12 mouse cellular contexts compared by ENCODE assay signal in the genomic region with DNA sequence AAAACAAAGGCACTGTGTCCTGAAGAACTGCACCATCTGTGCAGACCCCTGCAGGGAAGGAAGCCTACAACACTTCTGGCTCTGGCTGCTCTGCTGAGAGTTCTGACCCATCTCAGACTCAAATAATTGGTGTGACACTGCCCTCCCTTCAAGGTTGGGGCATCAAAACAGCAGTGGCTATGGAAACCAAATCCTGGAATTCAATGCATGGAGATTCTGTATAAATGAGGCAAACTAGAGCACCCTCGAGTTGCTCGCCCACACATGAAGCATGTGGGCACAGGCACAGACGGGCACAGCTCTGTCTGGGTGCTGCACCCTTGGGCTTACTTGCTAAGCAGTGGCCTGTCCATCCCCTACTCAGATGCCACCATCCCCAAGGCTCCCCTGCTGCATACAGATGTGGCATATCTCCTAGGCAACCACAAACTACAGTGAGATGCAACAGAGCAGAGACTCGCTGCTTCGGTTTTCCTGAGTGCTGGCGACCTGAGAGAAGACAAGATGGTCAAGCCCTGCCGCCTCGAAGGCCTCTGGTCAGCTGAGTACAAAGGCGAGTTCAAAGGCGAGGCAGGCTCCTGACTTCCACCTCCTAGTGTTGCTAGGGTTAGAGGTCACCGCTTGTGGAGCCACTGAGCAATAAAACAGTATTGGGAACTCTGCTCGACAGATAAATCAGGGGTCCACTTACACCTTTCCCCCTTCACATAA. TPM values are rescaled to one million over a fixed set of nuclear protein-coding genes. Genes with fewer than 3 reads are reported as not detected.
A peak's percentile ranks its signal among the peaks of the same experiment; 100 is the strongest.
DNase-seq lines count a peak whose midpoint lies in the region; ATAC-seq and TF ChIP-seq lines count a peak whose summit lies in the region.
"Had no signal": no experiment of that assay in that cellular context is flagged by ENCODE, and none has a peak within 500 bp of the region (broad histone marks: within the 10 kb centered on the region; RNA-seq: fewer than 3 reads in every experiment).

No protein-coding gene starts in this region.

- no peak overlapping the region for H3K4me2 ChIP-seq in hindbrain, embryonic 11.5 days (replicated peaks; ENCODE audit: low read depth, low read length)
- H3K4me2 ChIP-seq: embryonic facial prominence, embryonic 15.5 days; heart, embryonic 13.5 days; kidney, embryonic 15.5 days had no signal

- H3K9me3 ChIP-seq in hindbrain, embryonic 11.5 days (ENCODE audit: control insufficient read depth, low read length): no peaks in the 10 kb centered on the region
- H3K9me3 ChIP-seq: embryonic facial prominence, embryonic 15.5 days; heart, embryonic 13.5 days; kidney, embryonic 15.5 days; megakaryocyte, embryonic 14.5 days had no signal

- peak; percentile 47; the same call in 1 of the 2 replicates for ATAC-seq in hindbrain, embryonic 11.5 days (ENCODE audit: low FRiP score)
- ATAC-seq in erythroid progenitor cell, adult 5-6 weeks (replicated peaks; ENCODE audit: low FRiP score, poor library complexity, severe bottlenecking): no peak

- WGBS in hindbrain, embryonic 11.5 days: 21% methylated on average over 12 of the region's 12 CpGs
- 96% methylated on average over 12 of the region's 12 CpGs for WGBS in thymus, adult 2 months

- H3K9ac ChIP-seq in hindbrain, embryonic 11.5 days (ENCODE audit: low read depth, low read length): no peak overlapping the region
- H3K9ac ChIP-seq: embryonic facial prominence, embryonic 15.5 days; heart, embryonic 13.5 days; kidney, embryonic 15.5 days had no signal

- H3K27ac ChIP-seq in hindbrain, embryonic 11.5 days (ENCODE audit: low read depth, low read length): peak overlapping the region; percentile 33; the same call in 1 of the 2 replicates
- H3K27ac ChIP-seq in thymus, adult 2 months (ENCODE audit: control insufficient read depth, insufficient read depth, low read length): no peak overlapping the region
- H3K27ac ChIP-seq: heart, embryonic 13.5 days; kidney, embryonic 15.5 days had no signal

- peak; percentile 34 to 60 for DNase-seq in frontal cortex, postnatal 36 days (ENCODE audit: low spot score in 2 of 2)
- no peak for DNase-seq in frontal cortex, postnatal 10 days (ENCODE audit: low spot score in 2 of 2)
- peak; percentile 53 for DNase-seq in cerebellum, adult 8-10 months
- no peak for DNase-seq in hindbrain, embryonic 11.5 days (ENCODE audit: low spot score)
- peak; percentile 47 for DNase-seq in neural tube, embryonic 10.5 days (ENCODE audit: extremely low spot score, low spot score)
- DNase-seq in spleen, postnatal 36 days (ENCODE audit: low spot score in 2 of 2): no peak
- no peak for DNase-seq in thymus, adult 2 months

- H3K27me3 ChIP-seq in hindbrain, embryonic 11.5 days (ENCODE audit: control insufficient read depth, insufficient read depth, low read length): no peaks in the 10 kb centered on the region
- no peaks in the 10 kb centered on the region for H3K27me3 ChIP-seq in thymus, adult 2 months (ENCODE audit: control insufficient read depth, insufficient read depth, low read length)
- H3K27me3 ChIP-seq: embryonic facial prominence, embryonic 15.5 days; heart, embryonic 13.5 days; megakaryocyte, embryonic 14.5 days had no signal

- H3K4me3 ChIP-seq in hindbrain, embryonic 11.5 days (ENCODE audit: low read depth, low read length): no peak overlapping the region
- H3K4me3 ChIP-seq in thymus, adult 2 months (ENCODE audit: control insufficient read depth, insufficient read depth, low read length): no peak overlapping the region
- H3K4me3 ChIP-seq: embryonic facial prominence, embryonic 15.5 days; heart, embryonic 13.5 days; kidney, embryonic 15.5 days; megakaryocyte, embryonic 14.5 days had no signal

- peaks cover 12% of the 10 kb centered on the region for H3K4me1 ChIP-seq in hindbrain, embryonic 11.5 days (replicated peaks; ENCODE audit: control insufficient read depth, insufficient read depth, low read length)
- no peaks in the 10 kb centered on the region for H3K4me1 ChIP-seq in thymus, adult 2 months (replicated peaks; ENCODE audit: control insufficient read depth, insufficient read depth, low read length)

- no peak for TF ChIP-seq POLR2A in thymus, adult 2 months (IDR thresholded peaks at IDR 0.05; ENCODE audit: control insufficient read depth, extremely low read depth, insufficient read depth, low read length, poor library complexity)

- no peak for TF ChIP-seq CTCF in thymus, adult 2 months (IDR thresholded peaks at IDR 0.05; ENCODE audit: borderline replicate concordance, control insufficient read depth, extremely low read depth, insufficient read depth, low read length, poor library complexity)

- H3K36me3 ChIP-seq in hindbrain, embryonic 11.5 days (ENCODE audit: control insufficient read depth, insufficient read depth, low read length): no peaks in the 10 kb centered on the region
- H3K36me3 ChIP-seq in thymus, adult 2 months (ENCODE audit: control insufficient read depth, insufficient read depth, low read length): no peaks in the 10 kb centered on the region

RNA-seq across cellular contexts. Expression of a gene that starts 37.5 kb away (rescaled TPM):
- polyA plus RNA-seq in hindbrain, embryonic 11.5 days (2014; fragmentation: Nextera tagmentation; extraction: Ambion mirVana): 54.4 and 68.6 TPM in 2 replicates
- 10.1 and 16.6 TPM in 2 replicates for total RNA-seq in erythroid progenitor cell, adult 5-6 weeks (2015; ENCODE audit: low replicate concordance)
- 5.4 and 7.0 TPM in 2 replicates for total RNA-seq in erythroid progenitor cell, adult 5-6 weeks (2017; ENCODE audit: low replicate concordance)
- 44.3 and 46.6 TPM in 2 replicates for polyA plus RNA-seq in thymus, adult 2 months (2012; rRNA removed)

Comparison
In these comparisons a context has a peak if more than half of its experiments do, and no peak if none do; other contexts are left out.
1. DNase-seq: peak in frontal cortex, postnatal 36 days (2 of 2), cerebellum, adult 8-10 months (single experiment) and neural tube, embryonic 10.5 days (single experiment); none in frontal cortex, postnatal 10 days (0 of 2), hindbrain, embryonic 11.5 days (single experiment), spleen, postnatal 36 days (0 of 2) and thymus, adult 2 months (single experiment).